Mouse (Mus musculus) neutrophil, adult 5-6 weeks (primary cell): Measurements from ENCODE around the gene Ryr1. TPM values are rescaled to one million over a fixed set of nuclear protein-coding genes. Genes with fewer than 3 reads are reported as not detected.

Experiments
- ATAC-seq: fragments of 151-379, 151-347 bp; 2 replicates; pipeline ENCODE4 v1.8.0; 2017; ENCODE audit warnings: mild to moderate bottlenecking, moderate TSS enrichment; ENCODE audit not compliant: insufficient number of reproducible peaks, poor library complexity, low FRiP score, severe bottlenecking; ENCODE audit errors: extremely low read depth
- total RNA-seq: library from RNA; stranded (forward); fragments of 200-1000 nt; gene quantifications from 2 replicates; pipeline ENCODE4 v1.2.3, GENCODE M21; 2017

Ryr1 gene
- total RNA-seq, 1 experiment from 2014 or later = 1.0 TPM

DNA sequence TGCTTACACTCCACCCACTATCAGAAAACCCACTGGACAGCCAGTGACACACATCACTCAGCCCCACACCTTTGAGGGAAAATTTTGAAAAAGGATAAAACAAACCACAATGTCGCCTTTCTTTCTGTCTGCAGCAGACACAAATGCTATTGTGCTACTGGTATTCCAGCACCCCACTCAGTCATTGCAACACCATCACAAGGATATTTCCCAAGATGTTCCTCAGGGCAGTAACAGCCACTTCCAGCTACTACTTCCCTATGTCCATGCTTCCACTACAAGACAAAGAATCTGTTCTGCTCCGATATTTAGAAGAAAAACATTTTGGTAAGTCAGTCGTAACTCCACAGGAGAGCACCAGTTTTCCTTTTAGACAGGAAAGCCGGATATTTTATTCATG lies 170.2 kb downstream of the Ryr1 start:
- no peak for ATAC-seq

DNA sequence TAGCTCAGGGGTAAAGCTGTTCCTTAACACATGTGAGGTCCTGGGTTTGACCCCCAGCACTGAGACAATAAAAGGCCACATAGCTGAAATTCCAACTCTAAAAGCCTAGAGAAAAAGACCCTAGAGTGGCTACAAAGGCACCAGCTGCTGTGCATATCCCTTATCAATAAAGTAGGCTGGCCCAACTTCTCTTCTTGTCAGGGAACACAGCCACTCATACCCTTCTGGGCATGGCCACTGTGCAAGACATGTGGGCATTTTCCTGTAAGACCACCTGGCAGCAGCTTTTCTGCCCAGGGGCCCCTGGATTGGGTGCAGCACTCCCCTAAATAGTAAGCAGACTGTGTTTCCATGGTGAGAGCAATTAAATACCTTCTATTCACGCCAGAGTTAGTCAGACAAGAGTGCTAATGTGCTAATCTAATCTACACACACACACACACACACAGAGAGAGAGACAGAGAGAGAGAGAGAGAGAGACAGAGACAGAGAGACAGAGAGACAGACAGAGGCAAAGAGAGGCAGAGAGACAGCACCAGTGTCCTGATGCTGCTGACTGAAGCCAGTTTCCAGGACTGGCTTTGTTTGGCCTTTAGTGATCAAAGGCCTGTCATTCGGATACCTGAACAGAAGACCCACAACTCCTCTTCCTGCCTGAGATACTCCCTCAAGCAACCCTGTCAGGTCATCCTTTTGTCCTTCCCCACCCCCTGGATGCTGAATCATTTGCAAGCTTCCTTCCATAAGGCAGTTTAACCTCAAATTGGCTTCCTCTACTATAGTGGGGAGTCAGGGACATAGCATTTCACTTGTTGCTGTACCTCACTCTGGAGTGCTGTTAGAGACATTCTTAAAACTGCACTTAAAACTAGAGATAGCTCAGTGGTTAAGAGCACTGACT lies 171.3 kb downstream of the Ryr1 start:
- ATAC-seq = no peak

Other genes starting within 250 kb of the Ryr1 start
- gene Capn12, start 243.8 kb downstream of the Ryr1 start, total RNA-seq = 0.25 TPM in 1 of 2 replicates, not detected in the other
- gene Actn4, start 162.8 kb downstream of the Ryr1 start, total RNA-seq = 29.7 and 36.4 TPM in 2 replicates
- gene Eif3k, start 143.3 kb downstream of the Ryr1 start, total RNA-seq = 191 and 195 TPM in 2 replicates
- gene Map4k1, start 143.1 kb downstream of the Ryr1 start, total RNA-seq = 132 and 154 TPM in 2 replicates
- 108 and 138 TPM in 2 replicates for gene Rasgrp4, start 9.7 kb upstream of the Ryr1 start, total RNA-seq
- gene Fam98c, start 31.1 kb upstream of the Ryr1 start, total RNA-seq = 23.3 and 26.8 TPM in 2 replicates
- 0.47 TPM in 1 of 2 replicates, not detected in the other for gene Ggn, start 45.0 kb upstream of the Ryr1 start, total RNA-seq
- gene Spred3, start 45.2 kb upstream of the Ryr1 start, total RNA-seq = 0.58 and 0.98 TPM in 2 replicates
- 122 and 123 TPM in 2 replicates for gene Psmd8, start 55.5 kb upstream of the Ryr1 start, total RNA-seq
- gene Catsperg1, start 88.9 kb upstream of the Ryr1 start, total RNA-seq = 0.98 and 3.6 TPM in 2 replicates
- 1.7 and 3.7 TPM in 2 replicates for gene Kcnk6, start 107.3 kb upstream of the Ryr1 start, total RNA-seq
- 4.4 and 5.2 TPM in 2 replicates for gene Yif1b, start 113.2 kb upstream of the Ryr1 start, total RNA-seq
- 2.4 and 2.8 TPM in 2 replicates for gene 2200002D01Rik, start 123.3 kb upstream of the Ryr1 start, total RNA-seq
- 14.1 and 14.3 TPM in 2 replicates for gene Spint2, start 156.7 kb upstream of the Ryr1 start, total RNA-seq
- gene Ppp1r14a, start 164.1 kb upstream of the Ryr1 start, total RNA-seq = not detected in 2 replicates
- gene Dpf1, start 178.8 kb upstream of the Ryr1 start, total RNA-seq = not detected in 2 replicates